Mouse (Mus musculus) macrophage (primary cell): ENCODE results near the gene Ubl7. TPM values are rescaled to one million over a fixed set of nuclear protein-coding genes. Genes with fewer than 3 reads are reported as not detected.

ENCODE experiments used
- H3K27ac ChIP-seq: fragments of 350-480 bp; formaldehyde crosslinking; 2 replicates; pipeline ENCODE4 v1.9.0; 2021
- H3K36me3 ChIP-seq: fragments of 350-480 bp; formaldehyde crosslinking; 2 replicates; pipeline ENCODE4 v1.9.0; 2021; ENCODE audit errors: inconsistent target
- H3K4me3 ChIP-seq: fragments of 350-480 bp; formaldehyde crosslinking; 2 replicates; pipeline ENCODE4 v1.9.0; 2021; ENCODE audit errors: inconsistent target
- H3K79me2 ChIP-seq: fragments of 350-480 bp; formaldehyde crosslinking; 2 replicates; pipeline ENCODE4 v1.9.0; 2021; ENCODE audit errors: inconsistent target
- WGBS: methylation state at CpG from one replicate; pipeline ENCODE4 v1.1.7; 2026; ENCODE audit warnings: inconsistent platforms; ENCODE audit not compliant: missing documents; 5-methylcytosine and 5-hydroxymethylcytosine counted together
- polyA plus RNA-seq: library from polyadenylated mRNA; stranded (reverse); fragments of 250-400 nt; gene quantifications from 3 replicates; pipeline ENCODE4 v1.2.4, GENCODE M21; 2018; ENCODE audit warnings: inconsistent platforms

Ubl7 gene
- polyA plus RNA-seq, 1 experiment from 2014 or later, result 59.7 TPM

DNA sequence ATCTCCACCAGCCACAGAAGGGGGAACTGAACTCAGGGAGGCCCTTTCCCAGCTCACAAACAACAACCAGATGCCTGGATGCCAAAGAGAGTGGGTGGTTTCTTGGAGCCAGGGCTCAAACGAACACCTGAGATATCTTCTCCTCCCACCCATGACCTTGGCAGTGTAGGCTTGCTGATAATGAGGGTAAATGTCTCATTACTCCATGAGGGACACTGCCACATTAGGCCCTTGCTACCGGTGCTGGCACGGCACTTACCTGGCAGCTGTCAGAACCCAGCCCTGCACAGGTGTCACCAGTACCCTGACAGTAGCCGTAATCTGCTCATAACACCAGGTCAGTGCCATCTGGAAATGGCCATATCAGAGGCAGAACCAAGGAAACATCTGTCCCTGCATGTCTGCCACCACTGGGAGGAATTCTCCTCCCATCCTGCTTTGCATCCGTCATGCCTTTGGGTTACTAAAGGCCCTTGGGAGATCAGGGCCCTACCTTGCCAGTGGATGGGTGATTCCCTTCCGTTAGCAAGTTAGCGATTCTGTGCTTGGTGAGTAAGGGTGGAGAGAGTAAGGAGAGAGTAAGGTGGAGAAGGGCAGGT, 37.7 kb downstream of the Ubl7 start:
- no peaks in the 10 kb centered on the region for H3K79me2 ChIP-seq
- WGBS, result 90% methylated on average over 7 of the region's 7 CpGs
- no peaks in the 10 kb centered on the region for H3K36me3 ChIP-seq
- H3K4me3 ChIP-seq, result no peak overlapping the region
- no peak overlapping the region for H3K27ac ChIP-seq

GRCm38 (mm10) chr9:57949102-57949704, 38.4 kb downstream of the Ubl7 start:
- no peak overlapping the region for H3K27ac ChIP-seq
- no peak overlapping the region for H3K4me3 ChIP-seq
- WGBS, result 89% methylated on average over 8 of the region's 8 CpGs
- H3K79me2 ChIP-seq, result no peaks in the 10 kb centered on the region
- H3K36me3 ChIP-seq, result no peaks in the 10 kb centered on the region

DNA sequence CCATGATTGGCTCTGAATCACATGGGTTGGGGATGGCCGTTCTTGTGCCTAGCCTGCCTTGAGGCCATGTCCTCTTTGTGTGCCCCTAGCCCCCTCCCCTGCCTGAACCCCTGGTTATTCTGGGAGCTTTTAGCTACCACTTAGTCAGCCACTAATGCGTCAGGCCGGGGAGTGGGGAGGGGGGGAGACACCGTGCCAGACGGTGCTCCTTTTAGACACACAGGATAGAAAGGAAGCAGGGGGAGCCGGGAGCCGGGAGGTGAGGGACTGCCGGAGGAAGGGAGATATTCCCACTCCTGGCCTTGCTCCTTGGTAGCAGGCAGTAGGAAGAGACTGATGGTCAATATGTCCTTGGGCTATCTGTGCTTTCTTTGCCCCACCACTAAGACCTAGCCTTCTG, 39.1 kb downstream of the Ubl7 start:
- 87% methylated on average over 8 of the region's 8 CpGs for WGBS
- Histone ChIP-seq H3K79me2 (no peaks in the 10 kb centered on the region), H3K27ac (no peak overlapping the region), H3K36me3 (no peaks in the 10 kb centered on the region), H3K4me3 (no peak overlapping the region)

GRCm38 (mm10) chr9:57950519-57950918, 39.7 kb downstream of the Ubl7 start:
- Histone ChIP-seq H3K36me3 (no peaks in the 10 kb centered on the region), H3K4me3 (no peak overlapping the region)
- 94% methylated on average over 8 of the region's 9 CpGs for WGBS

DNA sequence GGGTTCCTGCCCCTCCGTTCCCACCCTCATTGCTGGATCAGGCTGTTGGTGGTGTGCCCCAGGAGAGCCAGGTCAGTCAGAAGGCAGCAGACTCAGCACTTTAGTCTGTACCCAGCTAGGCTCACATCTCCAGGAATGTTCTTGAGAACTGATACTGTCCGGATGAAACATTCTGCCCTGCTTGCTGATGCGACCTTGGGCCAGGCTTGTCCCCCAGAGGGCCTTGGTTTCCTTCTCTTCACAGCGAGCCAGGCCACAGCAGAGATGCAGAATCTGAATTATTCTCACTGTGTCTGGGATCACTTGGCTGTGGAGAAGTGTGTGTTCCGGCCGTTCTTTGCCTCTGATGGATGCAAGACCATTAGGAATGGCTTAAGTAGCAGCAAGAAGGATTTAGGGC, 41.2 kb downstream of the Ubl7 start:
- H3K79me2 ChIP-seq, result no peaks in the 10 kb centered on the region
- no peak overlapping the region for H3K27ac ChIP-seq
- no peaks in the 10 kb centered on the region for H3K36me3 ChIP-seq
- 99% methylated on average over 6 of the region's 6 CpGs for WGBS
- H3K4me3 ChIP-seq, result no peak overlapping the region

More at GRCm38 (mm10) chr9:57950519-57950918, 39.7 kb downstream of the Ubl7 start:
- H3K27ac ChIP-seq, result no peak overlapping the region
- H3K79me2 ChIP-seq, result no peaks in the 10 kb centered on the region

GRCm38 (mm10) chr9:57954962-57955744, 44.4 kb downstream of the Ubl7 start:
- H3K36me3 ChIP-seq, result no peaks in the 10 kb centered on the region
- H3K79me2 ChIP-seq, result no peaks in the 10 kb centered on the region
- WGBS, result 91% methylated on average over 12 of the region's 12 CpGs
- no peak overlapping the region for H3K4me3 ChIP-seq
- H3K27ac ChIP-seq, result no peak overlapping the region

GRCm38 (mm10) chr9:57955764-57956163, 45.0 kb downstream of the Ubl7 start:
- WGBS, result 93% methylated on average over 6 of the region's 6 CpGs
- no peaks in the 10 kb centered on the region for H3K79me2 ChIP-seq
- no peak overlapping the region for H3K27ac ChIP-seq
- H3K36me3 ChIP-seq, result no peaks in the 10 kb centered on the region
- no peak overlapping the region for H3K4me3 ChIP-seq

DNA sequence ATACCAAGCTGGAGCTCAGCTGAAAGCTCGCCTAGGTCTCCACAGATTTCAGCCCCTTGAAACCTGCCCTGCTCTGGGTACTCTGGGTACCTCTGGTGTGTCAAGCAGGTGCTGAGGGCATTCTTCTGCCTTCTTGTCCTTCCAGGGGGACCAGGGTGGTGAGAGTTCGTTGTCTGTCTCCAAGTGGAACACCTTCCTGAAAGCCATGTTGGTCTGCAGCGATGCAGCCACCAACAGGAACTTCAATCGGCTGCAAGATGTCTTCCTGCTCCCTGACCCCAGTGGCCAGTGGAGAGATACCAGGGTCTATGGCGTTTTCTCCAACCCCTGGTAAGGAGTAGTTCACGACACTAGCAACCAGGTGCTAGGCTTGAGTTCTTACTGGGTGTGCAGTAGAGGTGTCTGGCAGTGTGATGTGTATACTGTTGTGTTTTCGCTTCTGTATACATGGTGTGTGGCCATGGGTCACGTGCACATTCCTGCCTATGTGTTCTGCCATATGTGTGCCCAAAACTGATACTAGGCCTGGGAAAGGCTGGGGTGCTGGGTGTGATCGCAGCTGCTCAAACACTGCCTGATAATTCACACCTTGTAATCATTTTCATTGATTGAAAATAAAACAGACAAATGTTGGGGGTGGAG, 45.5 kb downstream of the Ubl7 start:
- no peak overlapping the region for H3K4me3 ChIP-seq
- no peak overlapping the region for H3K27ac ChIP-seq
- no peaks in the 10 kb centered on the region for H3K36me3 ChIP-seq
- H3K79me2 ChIP-seq, result no peaks in the 10 kb centered on the region
- WGBS, result 73% methylated on average over 9 of the region's 9 CpGs

- WGBS, result 23% methylated on average over 5 of the region's 5 CpGs
- no peak overlapping the region for H3K27ac ChIP-seq
- no peaks in the 10 kb centered on the region for H3K79me2 ChIP-seq
- H3K36me3 ChIP-seq, result no peaks in the 10 kb centered on the region
- no peak overlapping the region for H3K4me3 ChIP-seq
Measured at GRCm38 (mm10) chr9:57956838-57957236, 46.1 kb downstream of the Ubl7 start.

DNA sequence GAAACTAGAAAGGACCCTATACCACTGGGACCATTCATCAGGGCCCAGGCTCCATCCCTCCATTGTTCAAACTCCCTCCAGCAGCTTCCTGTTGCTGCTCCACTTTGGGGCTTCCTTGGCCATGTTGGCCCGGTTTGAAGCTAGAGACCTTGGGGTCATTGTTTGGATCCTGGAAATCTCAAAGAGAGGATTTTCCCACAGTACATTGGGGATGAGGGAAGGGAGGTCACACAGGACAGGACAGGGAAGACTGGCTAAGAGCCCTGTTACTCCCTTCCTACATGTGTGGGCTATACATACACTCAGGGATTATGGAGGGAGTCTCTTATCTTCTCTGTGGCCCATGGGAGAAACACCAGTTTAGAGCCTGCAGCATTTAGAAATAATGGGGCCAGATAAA, 47.8 kb downstream of the Ubl7 start:
- H3K79me2 ChIP-seq, result no peaks in the 10 kb centered on the region
- no peak overlapping the region for H3K27ac ChIP-seq
- no peaks in the 10 kb centered on the region for H3K36me3 ChIP-seq

DNA sequence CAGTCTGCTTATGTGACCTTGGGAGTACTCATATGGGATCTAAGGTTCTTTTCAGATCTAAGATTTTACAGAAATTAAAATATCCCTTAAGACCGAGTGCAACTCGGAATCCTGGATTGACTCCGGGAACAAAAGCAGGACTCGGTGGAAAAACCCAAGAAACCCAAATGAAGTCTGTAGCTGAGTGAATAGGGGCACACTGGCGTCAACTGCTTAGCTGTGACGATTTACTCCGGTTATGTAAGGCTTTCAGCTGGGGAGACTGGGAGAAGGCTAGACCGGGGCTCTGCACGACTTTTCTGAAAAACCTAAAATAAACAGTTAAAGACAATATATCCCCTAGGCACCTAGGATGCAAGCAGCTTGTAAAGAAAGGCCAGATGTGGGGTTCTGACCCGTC, 48.6 kb downstream of the Ubl7 start:
- Histone ChIP-seq H3K27ac (no peak overlapping the region), H3K79me2 (no peaks in the 10 kb centered on the region), H3K36me3 (no peaks in the 10 kb centered on the region), H3K4me3 (no peak overlapping the region)
- WGBS, result 92% methylated on average over 10 of the region's 10 CpGs

More for the DNA sequence above, 47.8 kb downstream of the Ubl7 start:
- WGBS, result 91% methylated on average over 1 of the region's 1 CpGs
- no peak overlapping the region for H3K4me3 ChIP-seq

- Histone ChIP-seq H3K79me2 (no peaks in the 10 kb centered on the region), H3K4me3 (no peak overlapping the region), H3K36me3 (no peaks in the 10 kb centered on the region), H3K27ac (no peak overlapping the region)
- WGBS, result 91% methylated on average over 17 of the region's 17 CpGs
Measured at GRCm38 (mm10) chr9:57959886-57960866, 49.4 kb downstream of the Ubl7 start.

- 92% methylated on average over 15 of the region's 15 CpGs for WGBS
- no peak overlapping the region for H3K27ac ChIP-seq
- H3K79me2 ChIP-seq, result no peaks in the 10 kb centered on the region
- no peaks in the 10 kb centered on the region for H3K36me3 ChIP-seq
- no peak overlapping the region for H3K4me3 ChIP-seq
Measured at GRCm38 (mm10) chr9:57961226-57961625, 50.4 kb downstream of the Ubl7 start.
